Mouse (Mus musculus) lung, adult 2 months (tissue): Measurements from ENCODE around the gene Gm20388.

Experiments
- CTCF ChIP-seq: fragments of 200-500 bp; IDR thresholded peaks from 2 replicates; pipeline ENCODE4 v1.5.1; 2011; ENCODE audit warnings: mild to moderate bottlenecking, low read length, control low read depth; ENCODE audit not compliant: insufficient read depth
- POLR2A ChIP-seq: fragments of 200-500 bp; IDR thresholded peaks from 2 replicates; pipeline ENCODE4 v1.6.1; 2011; ENCODE audit warnings: low read depth, mild to moderate bottlenecking, control low read depth, low read length, borderline replicate concordance; ENCODE audit errors: extremely low read depth

DNA sequence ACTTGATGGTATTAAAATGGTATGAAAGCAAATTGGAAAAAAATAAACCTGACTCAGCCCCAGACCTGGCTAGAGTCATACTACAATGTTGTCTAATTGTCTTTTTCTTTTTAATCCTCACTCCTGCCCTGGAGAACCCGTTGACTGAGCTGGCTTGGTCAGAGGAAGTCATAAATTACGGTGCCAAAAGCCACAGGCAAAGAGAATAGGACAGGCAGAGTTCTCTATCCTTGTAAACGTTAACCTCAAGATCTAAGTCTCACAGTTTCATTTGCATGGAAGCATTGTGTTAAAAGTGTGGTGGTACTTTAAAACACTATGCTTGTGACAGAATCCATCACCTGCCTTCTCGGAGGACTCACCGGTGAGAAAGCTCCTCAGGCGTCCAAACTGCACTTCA is 4097.2 kb downstream of the Gm20388 start:
- TF ChIP-seq CTCF (no peak), POLR2A (no peak)
